Mouse (Mus musculus): Measurements from ENCODE around the gene Trappc5. TPM values are rescaled to one million over a fixed set of nuclear protein-coding genes. Genes with fewer than 3 reads are reported as not detected.

The Trappc5 gene
- polyA plus RNA-seq (2015; fragmentation: Nextera tagmentation; extraction: Ambion mirVana) = 71.6 and 72.5 TPM in 2 replicates

DNA sequence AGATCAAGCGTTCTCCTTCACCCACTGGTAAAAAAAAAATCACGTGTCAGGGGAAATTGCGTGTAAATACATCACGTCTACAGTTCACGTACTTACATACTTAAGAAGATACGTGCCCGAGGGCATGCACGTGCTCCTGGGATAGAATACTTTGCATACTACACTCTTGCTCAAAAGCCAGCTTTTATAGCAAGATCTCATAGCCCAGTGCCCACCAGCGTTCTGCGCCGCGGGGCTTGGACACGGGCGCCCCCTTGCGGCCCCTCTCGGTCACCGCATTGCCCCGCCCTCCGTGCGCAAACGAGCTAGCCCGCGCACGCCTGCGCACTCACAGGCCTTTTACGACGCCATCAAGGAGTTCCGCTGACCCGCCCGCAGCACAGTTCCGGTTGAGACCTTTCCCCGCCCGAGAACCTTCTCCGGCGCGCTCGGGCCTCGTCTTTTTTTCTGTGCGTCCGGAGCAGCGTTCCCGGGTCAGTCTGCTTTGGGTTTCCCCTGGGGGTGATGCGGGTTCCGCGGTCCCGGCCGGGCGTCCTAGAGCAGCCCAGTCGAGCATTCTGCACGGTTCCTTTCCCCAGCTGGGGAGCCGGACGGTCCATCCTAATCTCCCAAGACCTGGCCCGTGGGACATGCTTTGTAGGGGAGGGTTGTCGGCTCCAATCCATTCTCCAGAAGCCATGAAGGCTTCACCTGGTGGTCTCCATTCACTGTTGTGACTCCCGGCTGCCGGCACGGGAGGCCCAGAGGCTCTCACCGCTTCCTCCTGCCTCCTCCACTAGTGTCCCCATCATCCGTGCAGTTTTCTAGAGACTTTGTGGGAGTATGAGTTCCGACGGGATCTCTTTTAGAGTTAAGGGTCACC is at the start of gene Trappc5:
Gene Trappc5 (plus strand): TSS at position 169 of the 862 bp plus-strand sequence.
- WGBS = under 1% methylated on average over 61 of the region's 61 CpGs
- H3K4me1 ChIP-seq (ENCODE audit: control insufficient read depth, insufficient read depth, low read length) = peaks cover 21% of the 10 kb centered on the region
- H3K9me3 ChIP-seq (replicated peaks; ENCODE audit: control insufficient read depth, low read length, poor library complexity, severe bottlenecking) = no peaks in the 10 kb centered on the region
- H3K4me3 ChIP-seq (ENCODE audit: low read depth, low read length) = peak within 1 kb of the TSS; percentile 93
- peak within 1 kb of the TSS; percentile 93 for H3K9ac ChIP-seq (ENCODE audit: low read depth, low read length)
- H3K36me3 ChIP-seq (ENCODE audit: control insufficient read depth, insufficient read depth, low read length) = peaks cover 19% of the 10 kb centered on the region
- no peaks in the 10 kb centered on the region for H3K27me3 ChIP-seq (ENCODE audit: control insufficient read depth, insufficient read depth, low read depth, low read length)
- H3K27ac ChIP-seq (ENCODE audit: low read length) = peak within 1 kb of the TSS; percentile 85
- peak; percentile 84 for ATAC-seq
- peak within 1 kb of the TSS; percentile 96 for H3K4me2 ChIP-seq (ENCODE audit: low read length)

DNA sequence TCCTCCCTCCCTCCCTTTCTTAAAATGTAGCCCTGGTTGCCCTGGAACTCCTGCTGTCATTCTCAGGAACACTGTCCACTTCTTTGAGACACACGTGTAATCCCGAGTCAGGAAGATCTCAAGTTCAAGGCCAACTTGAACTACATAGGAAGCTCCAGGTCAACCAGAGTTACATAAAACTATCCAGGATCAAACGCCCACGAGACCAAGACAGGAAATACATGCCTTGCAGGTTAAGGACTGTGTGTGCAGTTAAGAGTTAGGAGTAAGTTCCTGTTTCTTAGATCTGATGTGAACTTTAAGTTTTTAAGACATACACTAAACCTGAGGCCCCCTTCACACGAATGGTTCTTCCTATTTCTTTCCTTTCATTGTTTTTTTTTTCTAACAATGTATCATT is 49.1 kb upstream of the Trappc5 start:
- no peak for ATAC-seq
- no peaks in the 10 kb centered on the region for H3K9me3 ChIP-seq (replicated peaks; ENCODE audit: control insufficient read depth, low read length, poor library complexity, severe bottlenecking)

DNA sequence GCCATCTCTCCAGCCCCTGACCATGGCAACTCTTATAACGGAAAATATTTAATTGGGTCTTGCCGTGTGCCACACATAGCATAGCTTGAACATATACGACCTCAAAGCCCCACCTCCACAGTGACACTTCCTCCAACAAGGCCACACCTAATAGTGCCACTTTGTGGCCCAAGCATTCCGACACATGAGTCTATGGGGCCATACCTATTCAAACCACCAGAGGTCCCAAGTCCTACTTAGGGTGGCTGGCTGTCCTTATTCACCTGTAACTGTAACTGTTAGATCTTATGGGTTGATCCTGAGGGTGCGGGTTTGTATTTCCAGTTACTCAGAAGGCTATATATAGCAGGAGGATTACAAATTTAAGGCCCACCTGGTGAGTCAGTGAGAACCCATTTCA is 48.1 kb upstream of the Trappc5 start:
- H3K4me1 ChIP-seq (ENCODE audit: control insufficient read depth, insufficient read depth, low read length) = peaks cover 8% of the 10 kb centered on the region
- no peak overlapping the region for H3K4me3 ChIP-seq (ENCODE audit: low read depth, low read length)
- peaks cover 10% of the 10 kb centered on the region for H3K27me3 ChIP-seq (ENCODE audit: control insufficient read depth, insufficient read depth, low read depth, low read length)
- no peak overlapping the region for H3K4me2 ChIP-seq (ENCODE audit: low read length)
- no peak overlapping the region for H3K9ac ChIP-seq (ENCODE audit: low read depth, low read length)
- H3K9me3 ChIP-seq (replicated peaks; ENCODE audit: control insufficient read depth, low read length, poor library complexity, severe bottlenecking) = no peaks in the 10 kb centered on the region
- H3K36me3 ChIP-seq (ENCODE audit: control insufficient read depth, insufficient read depth, low read length) = no peaks in the 10 kb centered on the region
- no peak overlapping the region for H3K27ac ChIP-seq (ENCODE audit: low read length)
- 38% methylated on average over 5 of the region's 5 CpGs for WGBS
- no peak for ATAC-seq

More for the DNA sequence above, 49.1 kb upstream of the Trappc5 start:
- peaks cover 10% of the 10 kb centered on the region for H3K27me3 ChIP-seq (ENCODE audit: control insufficient read depth, insufficient read depth, low read depth, low read length)
- no peaks in the 10 kb centered on the region for H3K36me3 ChIP-seq (ENCODE audit: control insufficient read depth, insufficient read depth, low read length)
- no peak overlapping the region for H3K4me3 ChIP-seq (ENCODE audit: low read depth, low read length)
- H3K4me1 ChIP-seq (ENCODE audit: control insufficient read depth, insufficient read depth, low read length) = peaks cover 13% of the 10 kb centered on the region
- WGBS = 58% methylated on average over 5 of the region's 5 CpGs
- no peak overlapping the region for H3K9ac ChIP-seq (ENCODE audit: low read depth, low read length)
- no peak overlapping the region for H3K4me2 ChIP-seq (ENCODE audit: low read length)
- H3K27ac ChIP-seq (ENCODE audit: low read length) = no peak overlapping the region

DNA sequence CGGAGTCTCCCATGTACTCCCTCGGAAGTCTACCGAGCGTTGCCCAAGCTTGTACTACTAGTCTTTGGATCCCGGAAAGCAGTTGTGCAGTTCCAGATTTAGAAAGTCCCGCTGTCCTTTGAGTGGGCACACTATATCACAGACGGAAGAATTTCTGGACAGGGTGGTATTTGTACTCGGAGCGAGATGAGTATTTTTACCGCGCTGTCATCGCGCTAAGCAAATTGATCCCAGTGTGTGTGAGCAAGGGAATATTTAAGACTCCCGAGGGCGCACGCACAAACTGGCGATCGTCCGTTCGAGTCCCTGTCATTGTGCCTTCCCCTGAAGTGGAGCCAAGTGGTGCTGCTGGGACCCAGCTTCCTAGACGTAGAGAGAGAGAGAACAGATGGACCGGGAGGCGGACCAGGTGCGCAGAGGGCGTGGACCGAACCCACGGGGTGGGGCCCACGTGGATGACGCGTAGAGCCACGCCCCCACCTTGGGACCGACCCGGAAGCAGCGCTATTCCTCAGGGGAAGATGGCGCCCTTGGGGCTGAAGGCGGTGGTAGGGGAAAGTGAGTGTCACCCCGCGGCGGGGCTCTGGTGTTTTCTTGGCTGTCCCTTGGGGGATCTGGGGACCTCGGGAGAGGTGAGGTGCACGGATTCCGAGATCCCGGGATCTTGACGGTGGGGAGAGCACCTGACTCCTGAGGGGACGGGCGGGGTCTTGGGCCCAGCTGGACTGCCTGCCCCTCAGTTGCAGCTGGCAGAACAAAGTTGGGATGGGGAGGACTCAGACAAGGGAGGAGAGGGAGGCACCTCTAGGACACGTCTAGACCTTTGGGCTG is 45.2 kb upstream of the Trappc5 start, which contains the start of gene Stxbp2:
Gene Stxbp2 (plus strand): TSS at position 309 of the 831 bp plus-strand sequence.
- H3K4me1 ChIP-seq (ENCODE audit: control insufficient read depth, insufficient read depth, low read length) = peaks cover 8% of the 10 kb centered on the region
- peak within 1 kb of the TSS; percentile 61 for H3K9ac ChIP-seq (ENCODE audit: low read depth, low read length)
- H3K9me3 ChIP-seq (replicated peaks; ENCODE audit: control insufficient read depth, low read length, poor library complexity, severe bottlenecking) = no peaks in the 10 kb centered on the region
- peak; percentile 82 for ATAC-seq
- peak within 1 kb of the TSS; percentile 48 for H3K4me3 ChIP-seq (ENCODE audit: low read depth, low read length)
- WGBS = 6% methylated on average over 47 of the region's 47 CpGs
- H3K27ac ChIP-seq (ENCODE audit: low read length) = no peak within 1 kb of the TSS
- H3K4me2 ChIP-seq (ENCODE audit: low read length) = peak within 1 kb of the TSS; percentile 77
- peaks cover 10% of the 10 kb centered on the region for H3K27me3 ChIP-seq (ENCODE audit: control insufficient read depth, insufficient read depth, low read depth, low read length)
- no peaks in the 10 kb centered on the region for H3K36me3 ChIP-seq (ENCODE audit: control insufficient read depth, insufficient read depth, low read length)

DNA sequence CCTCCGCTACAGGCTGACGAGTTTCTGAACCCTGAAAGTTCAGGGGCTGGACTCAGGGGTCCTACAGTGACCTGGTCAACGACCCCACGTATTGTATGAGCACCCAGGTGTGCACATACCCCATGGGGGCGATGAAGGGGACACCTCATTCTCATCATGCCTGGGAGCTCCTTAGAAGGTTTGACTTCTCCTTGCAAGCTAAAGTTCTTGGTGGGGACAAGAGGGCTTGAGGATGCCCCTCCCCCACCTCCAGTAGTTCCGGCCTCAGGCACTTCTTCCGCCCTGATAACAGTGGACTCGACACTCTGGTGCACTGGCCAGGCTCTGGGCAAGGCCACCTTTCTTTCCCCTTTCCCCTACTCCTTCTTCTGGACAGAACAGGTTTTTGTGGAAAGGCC is 44.6 kb upstream of the Trappc5 start:
- H3K4me1 ChIP-seq (ENCODE audit: control insufficient read depth, insufficient read depth, low read length) = peaks cover 8% of the 10 kb centered on the region
- WGBS = 29% methylated on average over 8 of the region's 8 CpGs
- peak overlapping the region; percentile 77 for H3K4me2 ChIP-seq (ENCODE audit: low read length)
- H3K4me3 ChIP-seq (ENCODE audit: low read depth, low read length) = peak overlapping the region; percentile 48
- H3K9ac ChIP-seq (ENCODE audit: low read depth, low read length) = peak overlapping the region; percentile 61; the same call in 1 of the 2 replicates
- peaks cover 10% of the 10 kb centered on the region for H3K27me3 ChIP-seq (ENCODE audit: control insufficient read depth, insufficient read depth, low read depth, low read length)
- H3K9me3 ChIP-seq (replicated peaks; ENCODE audit: control insufficient read depth, low read length, poor library complexity, severe bottlenecking) = no peaks in the 10 kb centered on the region
- H3K36me3 ChIP-seq (ENCODE audit: control insufficient read depth, insufficient read depth, low read length) = no peaks in the 10 kb centered on the region
- ATAC-seq = no peak
- H3K27ac ChIP-seq (ENCODE audit: low read length) = no peak overlapping the region

DNA sequence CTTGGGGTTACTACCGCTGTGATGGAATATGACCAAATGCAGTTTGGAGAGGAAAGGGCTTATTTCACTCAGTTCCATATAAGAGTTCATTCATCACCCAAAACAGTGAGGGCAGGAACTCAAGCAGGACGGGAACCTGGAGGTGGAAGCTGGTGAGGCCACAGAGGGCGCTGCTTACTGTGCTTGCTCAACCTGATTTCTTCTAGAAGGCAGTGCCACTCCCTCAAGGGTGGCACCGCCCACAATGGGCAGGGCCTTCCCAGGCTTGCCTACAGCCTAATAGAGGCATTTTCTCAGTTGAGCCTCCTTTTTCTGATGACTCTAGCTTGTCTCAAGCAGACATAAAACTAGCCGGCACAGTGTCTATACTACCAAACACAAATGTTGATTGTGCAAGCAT is 30.3 kb upstream of the Trappc5 start:
- no peak overlapping the region for H3K9ac ChIP-seq (ENCODE audit: low read depth, low read length)
- no peaks in the 10 kb centered on the region for H3K27me3 ChIP-seq (ENCODE audit: control insufficient read depth, insufficient read depth, low read depth, low read length)
- no peak overlapping the region for H3K4me3 ChIP-seq (ENCODE audit: low read depth, low read length)
- no peak overlapping the region for H3K4me2 ChIP-seq (ENCODE audit: low read length)
- H3K36me3 ChIP-seq (ENCODE audit: control insufficient read depth, insufficient read depth, low read length) = no peaks in the 10 kb centered on the region
- H3K4me1 ChIP-seq (ENCODE audit: control insufficient read depth, insufficient read depth, low read length) = no peaks in the 10 kb centered on the region
- no peaks in the 10 kb centered on the region for H3K9me3 ChIP-seq (replicated peaks; ENCODE audit: control insufficient read depth, low read length, poor library complexity, severe bottlenecking)
- no peak overlapping the region for H3K27ac ChIP-seq (ENCODE audit: low read length)
- WGBS = 32% methylated on average over 5 of the region's 5 CpGs
- ATAC-seq = no peak

DNA sequence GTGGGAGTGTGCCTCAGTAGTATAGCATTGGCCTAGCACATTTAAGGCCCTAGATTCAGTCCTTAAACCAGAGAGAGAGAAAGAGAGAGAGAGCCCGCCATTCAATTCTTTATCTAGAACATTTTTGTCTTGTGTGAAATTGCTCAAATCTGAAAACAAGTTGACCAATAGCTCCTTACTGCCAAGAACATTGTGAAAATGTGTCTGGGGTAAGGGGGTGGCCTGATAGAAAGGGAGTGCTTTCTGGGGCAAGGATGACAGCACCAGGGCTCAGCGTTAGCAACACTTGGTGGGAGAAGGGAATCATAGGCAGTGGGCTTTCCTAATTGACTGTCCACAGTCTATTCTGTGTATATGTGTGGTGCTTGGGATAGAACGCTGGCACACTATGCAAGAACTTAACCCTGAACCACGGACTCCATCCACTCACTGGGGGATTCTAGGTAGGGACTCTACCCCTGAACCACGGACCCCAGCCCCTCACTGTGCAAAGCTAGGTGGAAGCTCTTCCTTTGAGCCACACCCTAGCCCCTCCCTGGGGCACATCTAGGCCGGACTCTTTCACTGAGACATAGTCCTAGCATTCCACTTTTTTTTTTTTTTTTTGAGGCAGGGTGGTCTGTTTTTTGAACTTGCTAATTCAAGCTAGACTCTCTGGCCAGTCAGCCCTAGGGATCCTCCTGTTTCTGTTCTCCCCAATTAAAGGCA is 29.1 kb upstream of the Trappc5 start:
- Histone ChIP-seq H3K4me3 (ENCODE audit: low read depth, low read length) (no peak overlapping the region), H3K9ac (ENCODE audit: low read depth, low read length) (no peak overlapping the region), H3K4me1 (ENCODE audit: control insufficient read depth, insufficient read depth, low read length) (no peaks in the 10 kb centered on the region), H3K27me3 (ENCODE audit: control insufficient read depth, insufficient read depth, low read depth, low read length) (no peaks in the 10 kb centered on the region), H3K36me3 (ENCODE audit: control insufficient read depth, insufficient read depth, low read length) (no peaks in the 10 kb centered on the region), H3K4me2 (ENCODE audit: low read length) (no peak overlapping the region), H3K27ac (ENCODE audit: low read length) (no peak overlapping the region), H3K9me3 (replicated peaks; ENCODE audit: control insufficient read depth, low read length, poor library complexity, severe bottlenecking) (no peaks in the 10 kb centered on the region)
- no peak for ATAC-seq
- WGBS = 80% methylated on average over 6 of the region's 6 CpGs

DNA sequence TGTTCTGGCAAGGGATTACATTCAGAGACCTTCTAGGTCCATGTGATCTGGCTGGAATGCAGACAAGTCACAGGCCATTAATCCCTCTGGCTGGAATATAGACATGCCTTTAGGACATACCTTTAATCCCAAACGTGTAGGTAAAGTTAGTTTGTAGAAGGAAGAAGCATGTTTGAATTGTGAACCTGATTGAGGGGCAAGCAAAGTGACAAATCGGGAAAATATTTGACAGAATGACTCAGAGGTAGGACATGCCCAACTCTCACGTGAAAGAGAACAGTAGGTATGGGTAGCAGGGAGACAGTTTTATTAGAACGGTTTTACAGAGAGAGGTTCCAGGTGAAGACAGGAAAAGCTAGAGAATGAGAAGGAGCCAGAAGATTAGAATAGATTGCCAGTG is 28.5 kb upstream of the Trappc5 start:
- no peaks in the 10 kb centered on the region for H3K4me1 ChIP-seq (ENCODE audit: control insufficient read depth, insufficient read depth, low read length)
- no peak overlapping the region for H3K4me2 ChIP-seq (ENCODE audit: low read length)
- no peaks in the 10 kb centered on the region for H3K9me3 ChIP-seq (replicated peaks; ENCODE audit: control insufficient read depth, low read length, poor library complexity, severe bottlenecking)
- no peaks in the 10 kb centered on the region for H3K27me3 ChIP-seq (ENCODE audit: control insufficient read depth, insufficient read depth, low read depth, low read length)
- no peaks in the 10 kb centered on the region for H3K36me3 ChIP-seq (ENCODE audit: control insufficient read depth, insufficient read depth, low read length)
- no peak overlapping the region for H3K9ac ChIP-seq (ENCODE audit: low read depth, low read length)
- H3K27ac ChIP-seq (ENCODE audit: low read length) = no peak overlapping the region
- H3K4me3 ChIP-seq (ENCODE audit: low read depth, low read length) = no peak overlapping the region
- WGBS = 78% methylated on average over 4 of the region's 4 CpGs
- no peak for ATAC-seq

Data from midbrain, embryonic 16.5 days (tissue).